Mouse (Mus musculus): ENCODE data around the gene Pik3cg. TPM values are rescaled to one million over a fixed set of nuclear protein-coding genes. Genes with fewer than 3 reads are reported as not detected.

The Pik3cg gene
- polyA plus RNA-seq, 1 experiment: 3.4 TPM

DNA sequence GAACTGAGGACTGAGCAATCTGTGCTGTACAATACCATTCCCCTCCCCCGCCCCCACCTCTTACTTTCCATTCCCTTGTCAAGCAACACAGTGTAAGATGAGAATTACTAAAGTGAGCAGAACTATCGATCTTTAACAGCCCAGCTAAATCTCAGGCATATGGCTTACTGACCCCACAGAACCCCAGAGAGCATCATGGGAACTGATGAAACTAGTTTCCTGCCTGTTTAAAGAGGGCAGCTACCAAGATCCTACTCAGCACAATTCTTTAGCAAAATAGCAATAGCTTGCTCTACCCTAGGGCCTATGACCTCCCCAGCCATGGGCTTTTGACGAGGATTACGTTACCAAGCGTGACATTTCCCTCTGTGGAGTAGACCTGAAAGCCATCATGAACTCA is 5.9 kb downstream of the Pik3cg start:
- 84% methylated on average over 5 of the region's 5 CpGs for WGBS
- H3K36me3 ChIP-seq (ENCODE audit: control insufficient read depth, insufficient read depth, low read length): no peaks in the 10 kb centered on the region
- H3K4me3 ChIP-seq (ENCODE audit: low read depth, low read length): no peak overlapping the region
- no peaks in the 10 kb centered on the region for H3K27me3 ChIP-seq (ENCODE audit: control insufficient read depth, insufficient read depth, low read length)
- H3K27ac ChIP-seq (ENCODE audit: insufficient read depth, low read depth, low read length): peak overlapping the region; percentile 28; the same call in 1 of the 2 replicates
- H3K4me1 ChIP-seq (ENCODE audit: control insufficient read depth, insufficient read depth, insufficient read length, low read length): peaks cover 1% of the 10 kb centered on the region; the same call in 1 of the 2 replicates
- TF ChIP-seq CTCF (IDR thresholded peaks at IDR 0.05; ENCODE audit: extremely low read depth, insufficient read length, insufficient replicate concordance, low read depth, low read length) (no peak), POLR2A (IDR thresholded peaks at IDR 0.05; ENCODE audit: low read depth, low read length) (no peak)

DNA sequence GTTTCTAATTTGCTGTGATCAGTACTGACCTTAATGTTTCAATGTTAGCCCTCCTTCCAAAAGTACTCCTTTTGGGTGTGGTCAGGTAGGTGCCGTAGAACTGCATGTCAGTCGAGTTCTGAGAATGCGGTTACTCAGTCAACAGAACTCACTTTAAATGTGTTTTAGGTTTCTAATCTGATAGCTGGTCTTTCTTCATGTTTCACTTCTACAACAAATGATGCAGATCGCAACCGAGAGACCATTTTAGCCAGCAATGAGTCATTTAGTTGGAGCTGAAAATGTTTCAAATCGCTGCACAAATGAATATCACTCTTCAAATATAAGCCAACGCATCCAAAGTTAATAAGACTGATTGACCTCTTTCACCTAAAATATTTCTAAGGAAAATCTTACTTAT is 6.5 kb downstream of the Pik3cg start:
- Histone ChIP-seq H3K4me1 (ENCODE audit: control insufficient read depth, insufficient read depth, insufficient read length, low read length) (peaks cover 1% of the 10 kb centered on the region; the same call in 1 of the 2 replicates), H3K27ac (ENCODE audit: insufficient read depth, low read depth, low read length) (no peak overlapping the region), H3K36me3 (ENCODE audit: control insufficient read depth, insufficient read depth, low read length) (0 out of 2 replicates have a peak, but pooled peaks cover 2% of the 10 kb centered on the region), H3K4me3 (ENCODE audit: low read depth, low read length) (no peak overlapping the region), H3K27me3 (ENCODE audit: control insufficient read depth, insufficient read depth, low read length) (no peaks in the 10 kb centered on the region)
- TF ChIP-seq POLR2A (IDR thresholded peaks at IDR 0.05; ENCODE audit: low read depth, low read length) (no peak), CTCF (IDR thresholded peaks at IDR 0.05; ENCODE audit: extremely low read depth, insufficient read length, insufficient replicate concordance, low read depth, low read length) (no peak)
- 82% methylated on average over 7 of the region's 7 CpGs for WGBS

- Histone ChIP-seq H3K4me3 (ENCODE audit: low read depth, low read length) (no peak overlapping the region), H3K27me3 (ENCODE audit: control insufficient read depth, insufficient read depth, low read length) (no peaks in the 10 kb centered on the region), H3K4me1 (ENCODE audit: control insufficient read depth, insufficient read depth, insufficient read length, low read length) (0 out of 2 replicates have a peak, but pooled peaks cover 1% of the 10 kb centered on the region), H3K36me3 (ENCODE audit: control insufficient read depth, insufficient read depth, low read length) (0 out of 2 replicates have a peak, but pooled peaks cover 2% of the 10 kb centered on the region), H3K27ac (ENCODE audit: insufficient read depth, low read depth, low read length) (no peak overlapping the region)
- TF ChIP-seq CTCF (IDR thresholded peaks at IDR 0.05; ENCODE audit: extremely low read depth, insufficient read length, insufficient replicate concordance, low read depth, low read length): no peak
- TF ChIP-seq POLR2A (IDR thresholded peaks at IDR 0.05; ENCODE audit: low read depth, low read length): no peak
- 83% methylated on average over 6 of the region's 6 CpGs for WGBS
These were observed 7.3 kb downstream of the Pik3cg start for GRCm38 (mm10) chr12:32201070-32201585.

- H3K36me3 ChIP-seq (ENCODE audit: control insufficient read depth, insufficient read depth, low read length): 0 out of 2 replicates have a peak, but pooled peaks cover 2% of the 10 kb centered on the region
- no peaks in the 10 kb centered on the region for H3K27me3 ChIP-seq (ENCODE audit: control insufficient read depth, insufficient read depth, low read length)
- H3K4me1 ChIP-seq (ENCODE audit: control insufficient read depth, insufficient read depth, insufficient read length, low read length): 0 out of 2 replicates have a peak, but pooled peaks cover 1% of the 10 kb centered on the region
- WGBS: 82% methylated on average over 16 of the region's 16 CpGs
- H3K27ac ChIP-seq (ENCODE audit: insufficient read depth, low read depth, low read length): no peak overlapping the region
- TF ChIP-seq POLR2A (IDR thresholded peaks at IDR 0.05; ENCODE audit: low read depth, low read length) (no peak), CTCF (IDR thresholded peaks at IDR 0.05; ENCODE audit: extremely low read depth, insufficient read length, insufficient replicate concordance, low read depth, low read length) (no peak)
- H3K4me3 ChIP-seq (ENCODE audit: low read depth, low read length): no peak overlapping the region
These were observed 7.9 kb downstream of the Pik3cg start for GRCm38 (mm10) chr12:32200387-32201069.

GRCm38 (mm10) chr12:32199422-32199821 is 9.0 kb downstream of the Pik3cg start:
- Histone ChIP-seq H3K4me3 (ENCODE audit: low read depth, low read length) (no peak overlapping the region), H3K4me1 (ENCODE audit: control insufficient read depth, insufficient read depth, insufficient read length, low read length) (0 out of 2 replicates have a peak, but pooled peaks cover 1% of the 10 kb centered on the region), H3K27ac (ENCODE audit: insufficient read depth, low read depth, low read length) (no peak overlapping the region), H3K27me3 (ENCODE audit: control insufficient read depth, insufficient read depth, low read length) (no peaks in the 10 kb centered on the region), H3K36me3 (ENCODE audit: control insufficient read depth, insufficient read depth, low read length) (0 out of 2 replicates have a peak, but pooled peaks cover 4% of the 10 kb centered on the region)
- TF ChIP-seq POLR2A (IDR thresholded peaks at IDR 0.05; ENCODE audit: low read depth, low read length) (no peak), CTCF (IDR thresholded peaks at IDR 0.05; ENCODE audit: extremely low read depth, insufficient read length, insufficient replicate concordance, low read depth, low read length) (no peak)
- WGBS: 66% methylated on average over 4 of the region's 4 CpGs

DNA sequence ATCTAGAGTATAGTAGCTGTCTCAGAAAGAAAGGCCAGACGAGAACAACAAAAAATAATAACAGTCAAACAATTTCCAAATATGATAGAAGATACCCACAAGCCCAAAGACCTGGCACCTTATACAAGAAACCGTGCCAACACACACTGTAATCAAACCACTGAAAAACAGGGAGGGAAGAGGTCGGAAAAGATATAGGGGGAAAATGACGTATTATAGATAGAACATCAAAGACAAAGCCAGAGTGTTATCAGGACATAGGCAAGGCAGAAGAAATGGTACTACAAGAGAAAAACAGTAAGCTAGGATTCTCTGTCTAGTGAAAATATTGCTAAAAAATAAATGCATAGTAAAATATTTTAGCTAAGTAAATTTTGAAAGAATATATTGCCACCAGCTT is 10.4 kb downstream of the Pik3cg start:
- Histone ChIP-seq H3K27me3 (ENCODE audit: control insufficient read depth, insufficient read depth, low read length) (no peaks in the 10 kb centered on the region), H3K4me3 (ENCODE audit: low read depth, low read length) (no peak overlapping the region), H3K4me1 (ENCODE audit: control insufficient read depth, insufficient read depth, insufficient read length, low read length) (0 out of 2 replicates have a peak, but pooled peaks cover 1% of the 10 kb centered on the region), H3K27ac (ENCODE audit: insufficient read depth, low read depth, low read length) (no peak overlapping the region), H3K36me3 (ENCODE audit: control insufficient read depth, insufficient read depth, low read length) (peaks cover 4% of the 10 kb centered on the region; the same call in 1 of the 2 replicates)
- TF ChIP-seq POLR2A (IDR thresholded peaks at IDR 0.05; ENCODE audit: low read depth, low read length) (no peak), CTCF (IDR thresholded peaks at IDR 0.05; ENCODE audit: extremely low read depth, insufficient read length, insufficient replicate concordance, low read depth, low read length) (no peak)
- 69% methylated on average over 4 of the region's 4 CpGs for WGBS

GRCm38 (mm10) chr12:32195000-32195399 is 13.5 kb downstream of the Pik3cg start:
- H3K27ac ChIP-seq (ENCODE audit: insufficient read depth, low read depth, low read length): no peak overlapping the region
- TF ChIP-seq POLR2A (IDR thresholded peaks at IDR 0.05; ENCODE audit: low read depth, low read length): no peak
- TF ChIP-seq CTCF (IDR thresholded peaks at IDR 0.05; ENCODE audit: extremely low read depth, insufficient read length, insufficient replicate concordance, low read depth, low read length): no peak
- H3K4me3 ChIP-seq (ENCODE audit: low read depth, low read length): no peak overlapping the region
- 89% methylated on average over 4 of the region's 4 CpGs for WGBS
- H3K36me3 ChIP-seq (ENCODE audit: control insufficient read depth, insufficient read depth, low read length): peaks cover 4% of the 10 kb centered on the region
- H3K4me1 ChIP-seq (ENCODE audit: control insufficient read depth, insufficient read depth, insufficient read length, low read length): no peaks in the 10 kb centered on the region
- H3K27me3 ChIP-seq (ENCODE audit: control insufficient read depth, insufficient read depth, low read length): no peaks in the 10 kb centered on the region
